In genomic region chr1:65388328-65388727, GRCm38 (mm10) we compare ENCODE assay signal across 8 mouse cellular contexts.
DNase-seq lines count a peak whose midpoint lies in the region; ATAC-seq and TF ChIP-seq lines count a peak whose summit lies in the region.

No protein-coding gene starts in this region.

- H3K27ac ChIP-seq in midbrain, embryonic 11.5 days (ENCODE audit: low read depth, low read length), result no peak overlapping the region
- H3K27ac ChIP-seq in midbrain, embryonic 15.5 days, result no peak overlapping the region
- no peak overlapping the region for H3K27ac ChIP-seq in kidney, adult 2 months (ENCODE audit: insufficient read depth, low read depth, low read length)
- H3K27ac ChIP-seq in testis, adult 2 months (ENCODE audit: control insufficient read depth, insufficient read depth, low read depth, low read length), result no peak overlapping the region

- no peak overlapping the region for H3K4me3 ChIP-seq in midbrain, embryonic 11.5 days (ENCODE audit: low read depth, low read length)
- no peak overlapping the region for H3K4me3 ChIP-seq in midbrain, embryonic 15.5 days
- no peak overlapping the region for H3K4me3 ChIP-seq in kidney, adult 2 months (ENCODE audit: insufficient read depth, low read depth, low read length)
- no peak overlapping the region for H3K4me3 ChIP-seq in lung, adult 2 months (replicated peaks; ENCODE audit: extremely low read depth, low read depth, low read length)
- H3K4me3 ChIP-seq in testis, adult 2 months (ENCODE audit: control insufficient read depth, low read depth, low read length), result no peak overlapping the region

- no peaks in the 10 kb centered on the region for H3K27me3 ChIP-seq in midbrain, embryonic 11.5 days (ENCODE audit: control insufficient read depth, insufficient read depth, low read length)
- H3K27me3 ChIP-seq in midbrain, embryonic 15.5 days (replicated peaks), result no peaks in the 10 kb centered on the region
- no peaks in the 10 kb centered on the region; the same call in 1 of the 2 replicates for H3K27me3 ChIP-seq in kidney, adult 2 months (replicated peaks; ENCODE audit: control insufficient read depth, insufficient read depth, low read length)
- no peaks in the 10 kb centered on the region for H3K27me3 ChIP-seq in testis, adult 2 months (ENCODE audit: control insufficient read depth, insufficient read depth, low read length)

- H3K36me3 ChIP-seq in midbrain, embryonic 11.5 days (ENCODE audit: control insufficient read depth, insufficient read depth, low read length), result no peaks in the 10 kb centered on the region
- H3K36me3 ChIP-seq in midbrain, embryonic 15.5 days (replicated peaks), result no peaks in the 10 kb centered on the region
- H3K36me3 ChIP-seq in kidney, adult 2 months (ENCODE audit: control insufficient read depth, insufficient read depth, low read length), result no peaks in the 10 kb centered on the region
- no peaks in the 10 kb centered on the region for H3K36me3 ChIP-seq in testis, adult 2 months (ENCODE audit: control insufficient read depth, insufficient read depth, low read length)

- no peak for TF ChIP-seq POLR2A in kidney, adult 2 months (IDR thresholded peaks at IDR 0.05; ENCODE audit: low read depth, low read length)
- no peak for TF ChIP-seq POLR2A in lung, adult 2 months (IDR thresholded peaks at IDR 0.05; ENCODE audit: borderline replicate concordance, extremely low read depth, low read depth, low read length)
- no peak for TF ChIP-seq POLR2A in testis, adult 2 months (IDR thresholded peaks at IDR 0.05; ENCODE audit: control insufficient read depth, low read depth, low read length)

- H3K4me1 ChIP-seq in midbrain, embryonic 11.5 days (ENCODE audit: control insufficient read depth, insufficient read depth, low read length), result no peaks in the 10 kb centered on the region
- no peaks in the 10 kb centered on the region for H3K4me1 ChIP-seq in midbrain, embryonic 15.5 days
- H3K4me1 ChIP-seq in kidney, adult 2 months (ENCODE audit: control insufficient read depth, insufficient read depth, low read length), result no peaks in the 10 kb centered on the region
- H3K4me1 ChIP-seq in lung, adult 2 months (ENCODE audit: control insufficient read depth, insufficient read depth, low read length), result no peaks in the 10 kb centered on the region
- H3K4me1 ChIP-seq in testis, adult 2 months (ENCODE audit: control insufficient read depth, insufficient read depth, low read length), result no peaks in the 10 kb centered on the region

- no peak overlapping the region for H3K4me2 ChIP-seq in midbrain, embryonic 11.5 days
- no peak overlapping the region for H3K4me2 ChIP-seq in midbrain, embryonic 15.5 days

- peak; percentile 94 for DNase-seq in midbrain, embryonic 11.5 days (ENCODE audit: low spot score, missing footprints)
- DNase-seq in adrenal gland, adult (ENCODE audit: inconsistent age in 2 of 2, low spot score in 1 of 2), result peak; percentile 38 to 79
- DNase-seq in cerebellum, adult 8-10 months, result peak; percentile 16
- peak; percentile 7 for DNase-seq in kidney, adult 2 months
- DNase-seq in lung, adult 2 months, result peak; percentile 35

- H3K9me3 ChIP-seq in midbrain, embryonic 11.5 days (ENCODE audit: control insufficient read depth, low read length), result no peaks in the 10 kb centered on the region
- no peaks in the 10 kb centered on the region for H3K9me3 ChIP-seq in midbrain, embryonic 15.5 days

- 36% methylated on average over 15 of the region's 15 CpGs for WGBS in midbrain, embryonic 11.5 days
- 38% methylated on average over 15 of the region's 15 CpGs for WGBS in midbrain, embryonic 15.5 days
- 40% methylated on average over 15 of the region's 15 CpGs for WGBS in kidney, adult 2 months
- WGBS in lung, adult 2 months, result 31% methylated on average over 15 of the region's 15 CpGs

- no peak overlapping the region for H3K9ac ChIP-seq in midbrain, embryonic 11.5 days (ENCODE audit: low read length)
- no peak overlapping the region for H3K9ac ChIP-seq in midbrain, embryonic 15.5 days

- peak; percentile 69 for TF ChIP-seq CTCF in kidney, adult 2 months (conservative IDR thresholded peaks at IDR 0.05; ENCODE audit: insufficient read depth, insufficient read length, low read depth, low read length)
- peak; percentile 51; the same call in 1 of the 2 replicates for TF ChIP-seq CTCF in lung, adult 2 months (IDR thresholded peaks at IDR 0.05; ENCODE audit: insufficient read depth, low read length)
- peak; percentile 95 for TF ChIP-seq CTCF in testis, adult 2 months (IDR thresholded peaks at IDR 0.05; ENCODE audit: control insufficient read depth, insufficient read depth, insufficient replicate concordance, low read depth, low read length)

- ATAC-seq in midbrain, embryonic 11.5 days (ENCODE audit: low FRiP score), result peak; percentile 59; the same call in 1 of the 2 replicates
- ATAC-seq in midbrain, embryonic 15.5 days (replicated peaks), result no peak
- no peak for ATAC-seq in erythroblast, adult 5-6 weeks (replicated peaks; ENCODE audit: low FRiP score, poor library complexity, severe bottlenecking)

Comparison
In these comparisons a context has a peak if more than half of its experiments do, and no peak if none do; other contexts are left out.
1. DNase-seq: peak in every context shown above with its lines; median percentile 94 in midbrain, embryonic 11.5 days; 58 in adrenal gland, adult; 35 in lung, adult 2 months; 16 in cerebellum, adult 8-10 months; 7 in kidney, adult 2 months.